Mouse (Mus musculus) C2C12 (cell line): ENCODE results near the gene Prss30. TPM values are rescaled to one million over a fixed set of nuclear protein-coding genes. Genes with fewer than 3 reads are reported as not detected.

ENCODE experiments used
- H3K27me3 ChIP-seq: one replicate; pipeline ENCODE4 v1.6.1; 2011; ENCODE audit not compliant: control insufficient read depth, insufficient read depth, insufficient read length
- H3K36me3 ChIP-seq: one replicate; pipeline ENCODE4 v1.6.1; 2011; ENCODE audit not compliant: control insufficient read depth, insufficient read depth
- H3K4me3 ChIP-seq: one replicate; pipeline ENCODE4 v1.5.1; 2011; ENCODE audit warnings: mild to moderate bottlenecking, control low read depth; ENCODE audit not compliant: poor library complexity, insufficient read depth, severe bottlenecking
- H3K79me2 ChIP-seq: one replicate; pipeline ENCODE4 v1.6.1; 2011; ENCODE audit not compliant: control insufficient read depth, insufficient read depth
- H3K79me3 ChIP-seq: one replicate; pipeline ENCODE4 v1.6.1; 2011; ENCODE audit warnings: low read depth, control low read depth
- H3ac ChIP-seq: one replicate; pipeline ENCODE3; 2011; ENCODE audit warnings: low read depth; ENCODE audit not compliant: control insufficient read depth, insufficient read length
- CEBPB ChIP-seq: IDR thresholded peaks from one replicate; pipeline ENCODE4 v1.6.1; 2011; ENCODE audit warnings: low read depth, mild to moderate bottlenecking, control low read depth, moderate library complexity
- CTCF ChIP-seq: IDR thresholded peaks from one replicate; pipeline ENCODE4 v1.5.1; 2011; ENCODE audit not compliant: control insufficient read depth, insufficient read depth, insufficient read length
- FOSL1 ChIP-seq: IDR thresholded peaks from one replicate; pipeline ENCODE4 v1.8.0; 2011; ENCODE audit warnings: mild to moderate bottlenecking, low read length; ENCODE audit not compliant: poor library complexity, insufficient read depth, severe bottlenecking
- MAX ChIP-seq: IDR thresholded peaks from one replicate; pipeline ENCODE4 v1.6.1; 2011; ENCODE audit warnings: mild to moderate bottlenecking, control low read depth
- MYOD1 ChIP-seq: IDR thresholded peaks from one replicate; pipeline ENCODE4 v1.6.1; 2011; ENCODE audit warnings: low read depth; ENCODE audit not compliant: control insufficient read depth, insufficient read length
- MYOG ChIP-seq: IDR thresholded peaks from one replicate; pipeline ENCODE4 v1.6.1; 2011; ENCODE audit not compliant: control insufficient read depth, insufficient read length; ENCODE audit errors: extremely low read depth
- USF1 ChIP-seq: IDR thresholded peaks from one replicate; pipeline ENCODE4 v1.6.1; 2011; ENCODE audit warnings: low read depth, mild to moderate bottlenecking, control low read depth, moderate library complexity
- microRNA-seq: library from miRNA; unstranded; fragments of <30 nt; microRNA quantifications from one replicate; pipeline ENCODE4, GENCODE M21; 2019; ENCODE audit warnings: borderline microRNAs expressed
- polyA plus RNA-seq: library from polyadenylated mRNA; unstranded; fragments of >200 nt; fragmentation: generic; extraction: Trizol; gene quantifications from one replicate; pipeline ENCODE4 v1.2.1, GENCODE M21; 2012; ENCODE audit warnings: missing spikeins

The Prss30 gene
- polyA plus RNA-seq, 1 experiment: 0.04 TPM

GRCm38 (mm10) chr17:23931157-23931556 is 49.2 kb downstream of the Prss30 start:
- H3K79me2 ChIP-seq: no peaks in the 10 kb centered on the region
- TF ChIP-seq MYOD1 (no peak), FOSL1 (no peak)
- peaks cover 4% of the 10 kb centered on the region for H3K27me3 ChIP-seq
- H3K36me3 ChIP-seq: no peaks in the 10 kb centered on the region
- H3K79me3 ChIP-seq: no peaks in the 10 kb centered on the region
- H3ac ChIP-seq: no peak overlapping the region
- no peak overlapping the region for H3K4me3 ChIP-seq

DNA sequence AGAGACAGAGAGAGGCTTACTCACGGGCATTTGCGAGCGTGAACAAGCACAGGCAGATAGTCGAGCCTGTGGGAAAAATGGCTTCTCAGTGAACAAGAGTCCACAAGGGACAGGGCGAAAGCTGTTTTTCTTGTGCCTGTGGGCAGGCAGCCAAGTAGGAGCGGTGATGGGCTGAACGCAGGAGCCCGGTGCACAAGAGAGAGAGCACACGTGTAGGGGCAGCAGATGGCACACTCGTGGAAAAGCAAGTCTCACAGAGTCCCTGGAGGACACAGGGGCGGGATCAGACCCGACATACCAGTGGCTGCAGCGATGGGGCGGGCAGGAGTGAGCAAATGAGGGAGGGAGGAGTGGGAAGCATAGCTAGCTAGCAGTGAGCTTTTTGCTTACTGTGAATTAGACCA is 55.3 kb downstream of the Prss30 start:
- H3K4me3 ChIP-seq: peak overlapping the region; percentile 37
- H3K36me3 ChIP-seq: no peaks in the 10 kb centered on the region
- no peaks in the 10 kb centered on the region for H3K79me2 ChIP-seq
- peak overlapping the region; percentile 74 for H3ac ChIP-seq
- peaks cover 4% of the 10 kb centered on the region for H3K27me3 ChIP-seq
- no peaks in the 10 kb centered on the region for H3K79me3 ChIP-seq
- TF ChIP-seq CEBPB (no peak), MYOG (no peak), MAX (no peak), CTCF (no peak), USF1 (no peak), MYOD1 (no peak), FOSL1 (no peak)

DNA sequence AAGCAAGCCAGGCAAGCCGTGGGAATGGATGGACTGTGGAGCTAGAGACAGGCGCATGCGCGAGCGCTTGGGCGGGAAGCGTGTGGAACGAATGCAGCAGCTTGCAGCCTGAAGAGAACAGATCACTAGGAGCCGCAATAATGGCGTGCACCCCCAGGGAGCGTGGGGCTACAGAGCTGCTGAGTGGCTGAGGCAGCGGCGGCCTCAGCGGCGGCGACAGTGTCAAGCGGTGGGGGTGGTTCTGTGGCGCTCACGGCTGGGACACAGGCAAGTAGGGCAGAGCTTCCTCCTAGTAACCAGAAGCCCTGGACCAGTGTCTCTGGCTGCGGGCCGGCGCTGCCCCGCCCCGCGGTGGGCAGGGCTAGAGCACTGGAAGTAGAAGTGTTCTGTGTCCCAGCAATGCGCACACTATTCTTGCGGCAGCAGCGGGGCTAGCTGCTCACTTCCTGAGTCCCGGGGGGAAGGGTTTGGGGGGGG is 55.8 kb downstream of the Prss30 start:
- peak overlapping the region; percentile 73 for H3ac ChIP-seq
- H3K79me2 ChIP-seq: no peaks in the 10 kb centered on the region
- peak overlapping the region; percentile 37 for H3K4me3 ChIP-seq
- no peaks in the 10 kb centered on the region for H3K36me3 ChIP-seq
- no peaks in the 10 kb centered on the region for H3K79me3 ChIP-seq
- no peak for TF ChIP-seq FOSL1
- peak; percentile 29 for TF ChIP-seq MAX
- H3K27me3 ChIP-seq: peaks cover 1% of the 10 kb centered on the region

Small RNA genes lying within 50 kb of the gene (microRNA-seq; reads per million reads assigned to microRNA genes)
- not detected for gene Gm27700

Other genes with a start within 250 kb of the Prss30 start
- gene Paqr4, start 239.7 kb downstream of the Prss30 start, polyA plus RNA-seq: 12.5 TPM
- gene Kremen2, start 234.7 kb downstream of the Prss30 start, polyA plus RNA-seq: 0.05 TPM
- gene Flywch1, start 209.0 kb downstream of the Prss30 start, polyA plus RNA-seq: 92.5 TPM
- gene Flywch2, start 194.5 kb downstream of the Prss30 start, polyA plus RNA-seq: 0.27 TPM
- 63.8 TPM for gene Srrm2, start 190.0 kb downstream of the Prss30 start, polyA plus RNA-seq
- 852 TPM for gene Elob, start 151.4 kb downstream of the Prss30 start, polyA plus RNA-seq
- gene Prss33, start 144.5 kb downstream of the Prss30 start, polyA plus RNA-seq: not detected
- gene Prss32, start 136.7 kb downstream of the Prss30 start, polyA plus RNA-seq: 0.02 TPM
- 0.02 TPM for gene Prss41, start 136.4 kb downstream of the Prss30 start, polyA plus RNA-seq
- not detected for gene Prss21, start 112.5 kb downstream of the Prss30 start, polyA plus RNA-seq
- gene Dcpp1, start 99.7 kb downstream of the Prss30 start, polyA plus RNA-seq: not detected
- gene Dcpp2, start 99.7 kb downstream of the Prss30 start, polyA plus RNA-seq: not detected
- not detected for gene Dcpp3, start 63.1 kb downstream of the Prss30 start, polyA plus RNA-seq
- gene Sbp, start 38.9 kb downstream of the Prss30 start, polyA plus RNA-seq: not detected
- not detected for gene Sbpl, start 25.3 kb downstream of the Prss30 start, polyA plus RNA-seq
- 0.95 TPM for gene Prss22, start 17.5 kb upstream of the Prss30 start, polyA plus RNA-seq
- 0.16 TPM for gene Prss27, start 57.6 kb upstream of the Prss30 start, polyA plus RNA-seq
- 41.5 TPM for gene Kctd5, start 92.9 kb upstream of the Prss30 start, polyA plus RNA-seq
- 7.4 TPM for gene Pdpk1, start 170.4 kb upstream of the Prss30 start, polyA plus RNA-seq
- 41.9 TPM for gene Amdhd2, start 183.2 kb upstream of the Prss30 start, polyA plus RNA-seq
- 377 TPM for gene Atp6v0c, start 189.1 kb upstream of the Prss30 start, polyA plus RNA-seq
- gene Tbc1d24, start 225.0 kb upstream of the Prss30 start, polyA plus RNA-seq: 3.8 TPM
- gene Ntn3, start 229.0 kb upstream of the Prss30 start, polyA plus RNA-seq: 0.26 TPM
- gene Tedc2, start 240.3 kb upstream of the Prss30 start, polyA plus RNA-seq: 13.2 TPM